Mouse (Mus musculus): ENCODE data around the gene Unc13b. TPM values are rescaled to one million over a fixed set of nuclear protein-coding genes. Genes with fewer than 3 reads are reported as not detected.

The Unc13b gene
- polyA plus RNA-seq, 1 experiment from 2014 or later: 1.5 TPM

GRCm38 (mm10) chr4:43259435-43259834, 200.7 kb downstream of the Unc13b start:
- 74% methylated on average over 3 of the region's 3 CpGs for WGBS
- Histone ChIP-seq H3K9me3 (ENCODE audit: control insufficient read depth) (no peaks in the 10 kb centered on the region), H3K4me1 (replicated peaks; ENCODE audit: control insufficient read depth, insufficient read depth, low read length) (no peaks in the 10 kb centered on the region), H3K4me2 (replicated peaks; ENCODE audit: low read depth) (no peak overlapping the region), H3K27me3 (replicated peaks; ENCODE audit: control insufficient read depth, insufficient read depth, low read length) (no peaks in the 10 kb centered on the region), H3K36me3 (ENCODE audit: control insufficient read depth, insufficient read depth) (no peaks in the 10 kb centered on the region; the same call in 1 of the 2 replicates), H3K4me3 (ENCODE audit: low read depth, low read length) (no peak overlapping the region), H3K27ac (ENCODE audit: low read depth, low read length) (no peak overlapping the region), H3K9ac (ENCODE audit: low read depth, low read length) (no peak overlapping the region)
- no peak for TF ChIP-seq CTCF (IDR thresholded peaks at IDR 0.05; ENCODE audit: low read depth)
- no peak for ATAC-seq

- 58% methylated on average over 5 of the region's 5 CpGs for WGBS
- no peaks in the 10 kb centered on the region for H3K9me3 ChIP-seq (ENCODE audit: control insufficient read depth)
- H3K27me3 ChIP-seq (replicated peaks; ENCODE audit: control insufficient read depth, insufficient read depth, low read length): no peaks in the 10 kb centered on the region
- H3K36me3 ChIP-seq (ENCODE audit: control insufficient read depth, insufficient read depth): no peaks in the 10 kb centered on the region; the same call in 1 of the 2 replicates
- no peak overlapping the region for H3K9ac ChIP-seq (ENCODE audit: low read depth, low read length)
- no peak for ATAC-seq
- H3K27ac ChIP-seq (ENCODE audit: low read depth, low read length): no peak overlapping the region
- H3K4me1 ChIP-seq (replicated peaks; ENCODE audit: control insufficient read depth, insufficient read depth, low read length): no peaks in the 10 kb centered on the region
- H3K4me3 ChIP-seq (ENCODE audit: low read depth, low read length): no peak overlapping the region
- TF ChIP-seq CTCF (IDR thresholded peaks at IDR 0.05; ENCODE audit: low read depth): no peak
- H3K4me2 ChIP-seq (replicated peaks; ENCODE audit: low read depth): no peak overlapping the region
Observed at GRCm38 (mm10) chr4:43260096-43260495, 201.3 kb downstream of the Unc13b start.

DNA sequence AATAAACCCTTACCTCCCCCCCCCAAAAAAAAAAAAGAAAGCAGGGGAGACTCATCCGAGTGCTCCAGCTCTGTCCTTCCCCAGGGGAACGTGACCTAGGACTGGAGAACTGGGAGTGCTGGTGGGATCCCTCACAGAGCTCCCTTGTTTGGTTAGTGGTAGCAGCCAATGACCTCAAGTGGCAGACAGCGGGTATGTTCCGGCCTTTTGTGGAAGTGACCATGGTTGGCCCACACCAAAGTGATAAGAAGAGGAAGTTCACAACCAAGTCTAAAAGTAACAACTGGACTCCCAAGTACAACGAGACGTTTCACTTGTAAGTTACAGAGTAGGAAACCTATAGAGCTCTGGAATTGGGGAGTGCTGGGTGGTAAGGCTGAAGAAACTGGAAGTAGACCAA, 204.1 kb downstream of the Unc13b start:
- Histone ChIP-seq H3K4me1 (replicated peaks; ENCODE audit: control insufficient read depth, insufficient read depth, low read length) (no peaks in the 10 kb centered on the region; the same call in 1 of the 2 replicates), H3K4me2 (replicated peaks; ENCODE audit: low read depth) (no peak overlapping the region), H3K27me3 (replicated peaks; ENCODE audit: control insufficient read depth, insufficient read depth, low read length) (no peaks in the 10 kb centered on the region), H3K4me3 (ENCODE audit: low read depth, low read length) (no peak overlapping the region), H3K36me3 (ENCODE audit: control insufficient read depth, insufficient read depth) (no peaks in the 10 kb centered on the region), H3K9me3 (ENCODE audit: control insufficient read depth) (no peaks in the 10 kb centered on the region), H3K9ac (ENCODE audit: low read depth, low read length) (no peak overlapping the region), H3K27ac (ENCODE audit: low read depth, low read length) (no peak overlapping the region)
- no peak for ATAC-seq
- WGBS: 86% methylated on average over 6 of the region's 6 CpGs
- no peak for TF ChIP-seq CTCF (IDR thresholded peaks at IDR 0.05; ENCODE audit: low read depth)

GRCm38 (mm10) chr4:43266146-43266545, 207.4 kb downstream of the Unc13b start:
- H3K4me1 ChIP-seq (replicated peaks; ENCODE audit: control insufficient read depth, insufficient read depth, low read length): no peaks in the 10 kb centered on the region; the same call in 1 of the 2 replicates
- 48% methylated on average over 2 of the region's 2 CpGs for WGBS
- H3K9me3 ChIP-seq (ENCODE audit: control insufficient read depth): no peaks in the 10 kb centered on the region
- no peak overlapping the region for H3K27ac ChIP-seq (ENCODE audit: low read depth, low read length)
- H3K36me3 ChIP-seq (ENCODE audit: control insufficient read depth, insufficient read depth): no peaks in the 10 kb centered on the region
- no peak overlapping the region for H3K9ac ChIP-seq (ENCODE audit: low read depth, low read length)
- ATAC-seq: no peak
- no peak for TF ChIP-seq CTCF (IDR thresholded peaks at IDR 0.05; ENCODE audit: low read depth)
- no peaks in the 10 kb centered on the region for H3K27me3 ChIP-seq (replicated peaks; ENCODE audit: control insufficient read depth, insufficient read depth, low read length)
- H3K4me3 ChIP-seq (ENCODE audit: low read depth, low read length): no peak overlapping the region
- no peak overlapping the region for H3K4me2 ChIP-seq (replicated peaks; ENCODE audit: low read depth)

DNA sequence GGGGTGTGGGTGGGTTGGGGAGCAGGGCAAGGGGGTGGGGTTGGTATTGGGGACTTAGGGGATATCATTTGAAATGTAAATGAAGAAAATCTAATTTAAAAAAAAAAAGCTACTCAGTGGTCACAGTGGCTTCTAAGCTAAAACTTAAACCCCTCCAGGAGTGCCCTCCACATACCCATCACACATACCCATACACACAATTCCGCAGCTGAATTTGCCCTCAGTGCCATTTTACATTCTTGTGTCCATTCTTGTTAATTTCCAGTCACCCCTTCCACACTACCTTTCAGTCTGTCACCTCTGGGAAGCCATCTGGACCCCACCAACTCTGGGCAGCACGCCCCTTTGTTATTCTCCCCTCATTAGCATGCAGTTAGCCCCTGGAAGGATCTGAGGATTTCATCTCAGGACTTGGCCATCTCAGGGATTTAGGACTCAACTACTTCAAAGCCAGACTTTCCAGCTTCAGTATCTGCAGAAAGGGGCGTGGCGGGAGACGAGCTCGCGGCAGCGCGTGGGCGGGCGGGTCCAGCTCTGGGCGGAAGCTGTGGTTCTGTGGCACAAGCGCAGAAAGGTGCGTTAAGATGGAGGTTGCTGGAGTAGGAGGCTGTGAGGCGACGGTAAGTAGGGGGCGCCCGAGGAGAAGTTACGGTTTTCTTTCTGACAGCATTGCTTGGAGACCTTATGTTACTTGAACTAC, 208.0 kb downstream of the Unc13b start, which contains the start of gene Atp8b5:
TSS of gene Atp8b5 (plus strand) at position 537 of the 700 bp plus-strand sequence.
- TF ChIP-seq CTCF (IDR thresholded peaks at IDR 0.05; ENCODE audit: low read depth): peak; percentile 84
- Histone ChIP-seq H3K9ac (ENCODE audit: low read depth, low read length) (0 out of 2 replicates have a peak within 1 kb of the TSS, but pooled peaks have one; percentile 8), H3K27ac (ENCODE audit: low read depth, low read length) (no peak within 1 kb of the TSS), H3K9me3 (ENCODE audit: control insufficient read depth) (no peaks in the 10 kb centered on the region), H3K36me3 (ENCODE audit: control insufficient read depth, insufficient read depth) (no peaks in the 10 kb centered on the region), H3K4me2 (replicated peaks; ENCODE audit: low read depth) (peak within 1 kb of the TSS; percentile 67), H3K4me1 (replicated peaks; ENCODE audit: control insufficient read depth, insufficient read depth, low read length) (no peaks in the 10 kb centered on the region; the same call in 1 of the 2 replicates), H3K27me3 (replicated peaks; ENCODE audit: control insufficient read depth, insufficient read depth, low read length) (no peaks in the 10 kb centered on the region), H3K4me3 (ENCODE audit: low read depth, low read length) (peak within 1 kb of the TSS; percentile 14; the same call in 1 of the 2 replicates)
- 2% methylated on average over 19 of the region's 19 CpGs for WGBS
- peak; percentile 86 for ATAC-seq

DNA sequence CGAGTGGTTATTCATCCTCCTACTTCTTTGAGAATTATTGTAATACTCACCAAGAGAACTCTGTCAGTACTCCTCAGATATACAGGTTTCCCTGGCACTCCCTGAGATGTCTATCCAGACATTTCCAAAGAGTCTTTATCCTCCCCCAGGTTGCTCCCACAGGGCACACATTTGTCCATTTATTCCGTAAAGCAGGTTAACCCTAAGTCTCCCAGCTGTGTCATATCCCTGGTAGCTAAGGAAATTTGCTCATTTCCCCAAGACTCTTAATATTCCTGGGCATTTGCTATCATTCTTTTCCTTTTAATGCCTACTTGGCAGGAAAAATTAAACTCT, 208.5 kb downstream of the Unc13b start:
- Histone ChIP-seq H3K9me3 (ENCODE audit: control insufficient read depth) (no peaks in the 10 kb centered on the region), H3K27me3 (replicated peaks; ENCODE audit: control insufficient read depth, insufficient read depth, low read length) (no peaks in the 10 kb centered on the region), H3K4me3 (ENCODE audit: low read depth, low read length) (peak overlapping the region; percentile 14; the same call in 1 of the 2 replicates), H3K9ac (ENCODE audit: low read depth, low read length) (no peak overlapping the region), H3K27ac (ENCODE audit: low read depth, low read length) (no peak overlapping the region), H3K4me2 (replicated peaks; ENCODE audit: low read depth) (peak overlapping the region; percentile 67), H3K36me3 (ENCODE audit: control insufficient read depth, insufficient read depth) (no peaks in the 10 kb centered on the region), H3K4me1 (replicated peaks; ENCODE audit: control insufficient read depth, insufficient read depth, low read length) (no peaks in the 10 kb centered on the region; the same call in 1 of the 2 replicates)
- ATAC-seq: 0 out of 2 replicates have a peak, but pooled peaks have one; percentile 4
- no peak for TF ChIP-seq CTCF (IDR thresholded peaks at IDR 0.05; ENCODE audit: low read depth)
- WGBS: 19% methylated on average over 2 of the region's 2 CpGs

All from intestine, postnatal 0 days (tissue).